Mouse (Mus musculus): ENCODE data around the gene Bcas2. TPM values are rescaled to one million over a fixed set of nuclear protein-coding genes. Genes with fewer than 3 reads are reported as not detected.
"Not testable (repeated sequence)": the region's sequence is repeated elsewhere in the genome, so short reads cannot be mapped to it uniquely, and the experiment has no call there.

Bcas2 gene
- polyA plus RNA-seq, 1 experiment from 2014 or later, result 243 TPM

DNA sequence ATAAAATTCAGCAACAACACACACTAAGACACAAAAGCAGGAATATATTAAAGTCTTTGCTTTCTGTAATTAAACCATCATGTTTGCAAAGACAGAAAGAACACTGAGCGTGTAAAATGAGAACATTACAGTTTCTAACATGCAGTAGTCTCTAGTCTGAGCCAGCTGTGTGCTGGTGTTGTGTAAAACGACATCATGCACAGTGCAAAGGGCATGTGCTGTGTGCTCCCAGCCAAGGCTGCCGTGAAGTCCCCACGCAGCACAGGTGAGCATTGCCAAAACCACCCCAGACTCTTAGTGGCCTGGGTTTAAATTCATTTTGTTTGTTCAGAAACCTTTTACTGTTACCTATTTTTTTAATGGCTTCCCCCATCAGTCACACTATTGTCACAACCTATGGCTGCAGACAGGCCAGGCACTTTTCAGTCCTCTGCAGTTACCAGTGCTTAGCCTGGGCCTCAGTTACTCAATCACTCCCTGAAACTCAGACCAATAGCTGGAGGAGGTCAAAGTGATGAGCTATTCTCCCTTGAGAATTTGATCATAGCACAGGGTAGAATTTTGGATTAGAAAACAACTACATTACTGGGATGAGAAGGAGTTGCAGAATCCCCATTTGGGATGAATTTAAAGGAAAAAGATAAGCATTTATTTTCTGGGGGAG lies 34.9 kb upstream of the Bcas2 start:
- no peak overlapping the region for H3K27ac ChIP-seq (ENCODE audit: low read length)
- WGBS, result 88% methylated on average over 4 of the region's 4 CpGs
- no peaks in the 10 kb centered on the region for H3K27me3 ChIP-seq (ENCODE audit: control insufficient read depth, insufficient read depth, low read depth, low read length)
- no peak overlapping the region for H3K4me3 ChIP-seq (ENCODE audit: low read depth, low read length)
- no peak overlapping the region for H3K4me2 ChIP-seq (ENCODE audit: low read length)
- H3K9ac ChIP-seq (ENCODE audit: low read depth, low read length), result no peak overlapping the region
- no peaks in the 10 kb centered on the region for H3K4me1 ChIP-seq (ENCODE audit: control insufficient read depth, insufficient read depth, low read length)
- H3K36me3 ChIP-seq (ENCODE audit: control insufficient read depth, insufficient read depth, low read length), result no peaks in the 10 kb centered on the region
- ATAC-seq, result no peak
- H3K9me3 ChIP-seq (replicated peaks; ENCODE audit: control insufficient read depth, low read length, poor library complexity, severe bottlenecking), result no peaks in the 10 kb centered on the region

GRCm38 (mm10) chr3:103139047-103139446 lies 32.4 kb upstream of the Bcas2 start:
- ATAC-seq, result no peak
- H3K9me3 ChIP-seq (replicated peaks; ENCODE audit: control insufficient read depth, low read length, poor library complexity, severe bottlenecking), result no peaks in the 10 kb centered on the region
- no peaks in the 10 kb centered on the region for H3K36me3 ChIP-seq (ENCODE audit: control insufficient read depth, insufficient read depth, low read length)
- no peaks in the 10 kb centered on the region for H3K27me3 ChIP-seq (ENCODE audit: control insufficient read depth, insufficient read depth, low read depth, low read length)
- H3K4me1 ChIP-seq (ENCODE audit: control insufficient read depth, insufficient read depth, low read length), result no peaks in the 10 kb centered on the region
- no peak overlapping the region for H3K9ac ChIP-seq (ENCODE audit: low read depth, low read length)
- WGBS, result 73% methylated on average over 8 of the region's 8 CpGs
- no peak overlapping the region for H3K27ac ChIP-seq (ENCODE audit: low read length)
- H3K4me2 ChIP-seq (ENCODE audit: low read length), result no peak overlapping the region
- H3K4me3 ChIP-seq (ENCODE audit: low read depth, low read length), result no peak overlapping the region

GRCm38 (mm10) chr3:103140095-103140838 lies 31.2 kb upstream of the Bcas2 start:
- WGBS, result 66% methylated on average over 11 of the region's 11 CpGs
- H3K4me2 ChIP-seq (ENCODE audit: low read length); H3K4me1 ChIP-seq (ENCODE audit: control insufficient read depth, insufficient read depth, low read length); ATAC-seq; H3K27ac ChIP-seq (ENCODE audit: low read length); H3K36me3 ChIP-seq (ENCODE audit: control insufficient read depth, insufficient read depth, low read length); H3K27me3 ChIP-seq (ENCODE audit: control insufficient read depth, insufficient read depth, low read depth, low read length); H3K9me3 ChIP-seq (replicated peaks; ENCODE audit: control insufficient read depth, low read length, poor library complexity, severe bottlenecking); H3K4me3 ChIP-seq (ENCODE audit: low read depth, low read length); H3K9ac ChIP-seq (ENCODE audit: low read depth, low read length): not testable (repeated sequence)

- Histone ChIP-seq H3K27me3 (ENCODE audit: control insufficient read depth, insufficient read depth, low read depth, low read length) (no peaks in the 10 kb centered on the region), H3K4me3 (ENCODE audit: low read depth, low read length) (no peak overlapping the region), H3K4me2 (ENCODE audit: low read length) (no peak overlapping the region), H3K27ac (ENCODE audit: low read length) (no peak overlapping the region), H3K36me3 (ENCODE audit: control insufficient read depth, insufficient read depth, low read length) (no peaks in the 10 kb centered on the region), H3K9ac (ENCODE audit: low read depth, low read length) (no peak overlapping the region), H3K9me3 (replicated peaks; ENCODE audit: control insufficient read depth, low read length, poor library complexity, severe bottlenecking) (no peaks in the 10 kb centered on the region), H3K4me1 (ENCODE audit: control insufficient read depth, insufficient read depth, low read length) (no peaks in the 10 kb centered on the region)
- ATAC-seq, result no peak
- WGBS, result 87% methylated on average over 11 of the region's 11 CpGs
Measured at GRCm38 (mm10) chr3:103141287-103141686, 30.2 kb upstream of the Bcas2 start.

DNA sequence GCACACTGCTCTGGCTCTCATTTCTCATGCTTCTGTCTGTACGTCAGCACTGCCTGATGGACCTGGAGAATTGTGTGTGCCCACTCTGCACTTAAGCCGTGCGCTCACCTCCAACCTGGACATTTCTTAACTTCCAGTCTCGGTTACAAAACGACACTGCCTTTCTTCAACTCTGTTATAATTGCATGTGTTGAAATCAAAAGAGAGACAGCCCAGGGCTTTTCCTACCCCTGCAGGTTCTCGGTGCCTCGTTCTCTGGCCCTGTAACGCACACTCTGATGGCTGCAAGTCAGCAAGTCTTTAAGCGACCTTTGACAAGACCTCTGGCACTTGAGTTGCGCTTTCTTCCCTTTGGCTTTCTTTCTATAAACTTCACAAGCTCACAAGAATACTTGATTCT lies 29.1 kb upstream of the Bcas2 start:
- no peaks in the 10 kb centered on the region for H3K27me3 ChIP-seq (ENCODE audit: control insufficient read depth, insufficient read depth, low read depth, low read length)
- H3K36me3 ChIP-seq (ENCODE audit: control insufficient read depth, insufficient read depth, low read length), result no peaks in the 10 kb centered on the region
- no peaks in the 10 kb centered on the region for H3K9me3 ChIP-seq (replicated peaks; ENCODE audit: control insufficient read depth, low read length, poor library complexity, severe bottlenecking)
- WGBS, result 88% methylated on average over 10 of the region's 10 CpGs
- H3K4me1 ChIP-seq (ENCODE audit: control insufficient read depth, insufficient read depth, low read length), result no peaks in the 10 kb centered on the region
- H3K4me3 ChIP-seq (ENCODE audit: low read depth, low read length), result no peak overlapping the region
- no peak overlapping the region for H3K4me2 ChIP-seq (ENCODE audit: low read length)
- no peak overlapping the region for H3K9ac ChIP-seq (ENCODE audit: low read depth, low read length)
- H3K27ac ChIP-seq (ENCODE audit: low read length), result no peak overlapping the region
- no peak for ATAC-seq

- no peaks in the 10 kb centered on the region for H3K36me3 ChIP-seq (ENCODE audit: control insufficient read depth, insufficient read depth, low read length)
- no peak overlapping the region for H3K4me2 ChIP-seq (ENCODE audit: low read length)
- ATAC-seq, result no peak
- H3K9me3 ChIP-seq (replicated peaks; ENCODE audit: control insufficient read depth, low read length, poor library complexity, severe bottlenecking), result no peaks in the 10 kb centered on the region
- no peaks in the 10 kb centered on the region for H3K27me3 ChIP-seq (ENCODE audit: control insufficient read depth, insufficient read depth, low read depth, low read length)
- no peaks in the 10 kb centered on the region for H3K4me1 ChIP-seq (ENCODE audit: control insufficient read depth, insufficient read depth, low read length)
- 67% methylated on average over 2 of the region's 2 CpGs for WGBS
- H3K9ac ChIP-seq (ENCODE audit: low read depth, low read length), result no peak overlapping the region
- H3K27ac ChIP-seq (ENCODE audit: low read length), result no peak overlapping the region
- H3K4me3 ChIP-seq (ENCODE audit: low read depth, low read length), result no peak overlapping the region
Measured at GRCm38 (mm10) chr3:103145336-103145735, 26.1 kb upstream of the Bcas2 start.

GRCm38 (mm10) chr3:103145791-103146190 lies 25.7 kb upstream of the Bcas2 start:
- Histone ChIP-seq H3K36me3 (ENCODE audit: control insufficient read depth, insufficient read depth, low read length) (no peaks in the 10 kb centered on the region), H3K4me1 (ENCODE audit: control insufficient read depth, insufficient read depth, low read length) (no peaks in the 10 kb centered on the region), H3K4me2 (ENCODE audit: low read length) (no peak overlapping the region), H3K27me3 (ENCODE audit: control insufficient read depth, insufficient read depth, low read depth, low read length) (no peaks in the 10 kb centered on the region), H3K9ac (ENCODE audit: low read depth, low read length) (no peak overlapping the region), H3K9me3 (replicated peaks; ENCODE audit: control insufficient read depth, low read length, poor library complexity, severe bottlenecking) (no peaks in the 10 kb centered on the region), H3K27ac (ENCODE audit: low read length) (no peak overlapping the region), H3K4me3 (ENCODE audit: low read depth, low read length) (no peak overlapping the region)
- WGBS, result 77% methylated on average over 4 of the region's 4 CpGs
- ATAC-seq, result no peak

- H3K36me3 ChIP-seq (ENCODE audit: control insufficient read depth, insufficient read depth, low read length), result no peaks in the 10 kb centered on the region
- no peak overlapping the region for H3K4me3 ChIP-seq (ENCODE audit: low read depth, low read length)
- no peaks in the 10 kb centered on the region for H3K27me3 ChIP-seq (ENCODE audit: control insufficient read depth, insufficient read depth, low read depth, low read length)
- 69% methylated on average over 23 of the region's 23 CpGs for WGBS
- no peaks in the 10 kb centered on the region for H3K9me3 ChIP-seq (replicated peaks; ENCODE audit: control insufficient read depth, low read length, poor library complexity, severe bottlenecking)
- no peak overlapping the region for H3K27ac ChIP-seq (ENCODE audit: low read length)
- H3K4me2 ChIP-seq (ENCODE audit: low read length), result no peak overlapping the region
- no peaks in the 10 kb centered on the region for H3K4me1 ChIP-seq (ENCODE audit: control insufficient read depth, insufficient read depth, low read length)
- no peak for ATAC-seq
- no peak overlapping the region for H3K9ac ChIP-seq (ENCODE audit: low read depth, low read length)
Measured at GRCm38 (mm10) chr3:103146330-103147166, 24.9 kb upstream of the Bcas2 start.

DNA sequence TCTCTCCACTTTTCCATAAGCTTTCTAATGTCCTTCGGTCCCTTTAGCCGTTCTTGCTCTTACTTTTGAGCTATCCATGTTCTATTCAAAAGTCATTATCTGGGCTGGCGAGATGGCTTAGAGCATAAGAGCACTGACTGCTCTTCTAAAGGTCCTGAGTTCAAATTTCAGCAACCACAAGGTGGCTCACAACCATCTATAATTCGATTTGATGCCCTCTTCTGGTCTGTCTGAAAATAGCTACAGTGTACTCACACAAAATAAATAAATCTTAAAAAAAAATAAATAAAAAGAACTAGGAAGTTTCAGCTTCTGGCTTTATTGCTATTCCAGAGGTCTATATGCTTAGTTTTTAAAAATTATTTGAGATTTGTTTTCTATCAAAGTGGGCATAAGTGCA lies 23.7 kb upstream of the Bcas2 start:
- H3K27me3 ChIP-seq (ENCODE audit: control insufficient read depth, insufficient read depth, low read depth, low read length), result no peaks in the 10 kb centered on the region
- no peak for ATAC-seq
- WGBS, result 91% methylated on average over 4 of the region's 4 CpGs

More for the DNA sequence above, 23.7 kb upstream of the Bcas2 start:
- no peak overlapping the region for H3K27ac ChIP-seq (ENCODE audit: low read length)
- H3K9ac ChIP-seq (ENCODE audit: low read depth, low read length), result no peak overlapping the region
- H3K4me2 ChIP-seq (ENCODE audit: low read length), result no peak overlapping the region
- no peaks in the 10 kb centered on the region for H3K9me3 ChIP-seq (replicated peaks; ENCODE audit: control insufficient read depth, low read length, poor library complexity, severe bottlenecking)
- H3K4me1 ChIP-seq (ENCODE audit: control insufficient read depth, insufficient read depth, low read length), result no peaks in the 10 kb centered on the region
- no peak overlapping the region for H3K4me3 ChIP-seq (ENCODE audit: low read depth, low read length)
- H3K36me3 ChIP-seq (ENCODE audit: control insufficient read depth, insufficient read depth, low read length), result no peaks in the 10 kb centered on the region

Measured in midbrain, embryonic 16.5 days (tissue).